Mouse (Mus musculus) liver, embryonic 15.5 days (tissue): ENCODE data around the gene Nat8. TPM values are rescaled to one million over a fixed set of nuclear protein-coding genes. Genes with fewer than 3 reads are reported as not detected.
"Not testable (repeated sequence)": the region's sequence is repeated elsewhere in the genome, so short reads cannot be mapped to it uniquely, and the experiment has no call there.

ENCODE experiments used
- ATAC-seq: fragments of 200-750 bp; cut with Nextera tagmentation; 2 replicates; pipeline ENCODE4 v1.8.0; 2017; ENCODE audit warnings: moderate number of reproducible peaks, mild to moderate bottlenecking, moderate library complexity; ENCODE audit not compliant: insufficient read depth
- H3K27ac ChIP-seq: fragments of 300-500 bp; sonication (generic); replicated peaks from 2 replicates; pipeline ENCODE4 v1.5.1; 2015; ENCODE audit warnings: mild to moderate bottlenecking, inconsistent platforms
- H3K27me3 ChIP-seq: fragments of 300-500 bp; sonication (generic); 2 replicates; pipeline ENCODE4 v1.6.1; 2015; ENCODE audit warnings: mild to moderate bottlenecking, inconsistent platforms
- H3K36me3 ChIP-seq: fragments of 300-500 bp; sonication (generic); replicated peaks from 2 replicates; pipeline ENCODE4 v1.6.1; 2015; ENCODE audit warnings: moderate library complexity, mild to moderate bottlenecking, inconsistent platforms
- H3K4me1 ChIP-seq: fragments of 300-500 bp; sonication (generic); replicated peaks from 2 replicates; pipeline ENCODE4 v1.6.1; 2015; ENCODE audit warnings: inconsistent platforms
- H3K4me2 ChIP-seq: fragments of 300-500 bp; sonication (generic); 2 replicates; pipeline ENCODE4 v1.6.1; 2015; ENCODE audit warnings: moderate library complexity, mild to moderate bottlenecking, inconsistent platforms
- H3K4me3 ChIP-seq: fragments of 300-500 bp; sonication (generic); replicated peaks from 2 replicates; pipeline ENCODE4 v1.5.1; 2015; ENCODE audit warnings: mild to moderate bottlenecking, inconsistent platforms
- H3K9ac ChIP-seq: fragments of 300-500 bp; sonication (generic); 2 replicates; pipeline ENCODE4 v1.6.1; 2015; ENCODE audit warnings: moderate library complexity, mild to moderate bottlenecking, inconsistent platforms
- H3K9me3 ChIP-seq: fragments of 300-500 bp; sonication (generic); replicated peaks from 2 replicates; pipeline ENCODE4 v1.6.1; 2016; ENCODE audit warnings: inconsistent platforms
- WGBS: fragments of 180-500 bp; shearing (Covaris S2); methylation state at CpG from one replicate; pipeline ENCODE4 v1.1.7; 2015; ENCODE audit warnings: mixed read lengths; ENCODE audit not compliant: insufficient replicate concordance; 5-methylcytosine and 5-hydroxymethylcytosine counted together
- microRNA-seq: library from miRNA; unstranded; fragments of <30 nt; microRNA quantifications from one replicate; pipeline ENCODE4, GENCODE M21; 2016
- polyA plus RNA-seq: library from polyadenylated mRNA; unstranded; fragments of >200 nt; fragmentation: Nextera tagmentation; extraction: Ambion mirVana; gene quantifications from 2 replicates; pipeline ENCODE4 v1.2.1, GENCODE M21; 2015

Gene Nat8
- polyA plus RNA-seq, 1 experiment from 2014 or later: 0.08 TPM

DNA sequence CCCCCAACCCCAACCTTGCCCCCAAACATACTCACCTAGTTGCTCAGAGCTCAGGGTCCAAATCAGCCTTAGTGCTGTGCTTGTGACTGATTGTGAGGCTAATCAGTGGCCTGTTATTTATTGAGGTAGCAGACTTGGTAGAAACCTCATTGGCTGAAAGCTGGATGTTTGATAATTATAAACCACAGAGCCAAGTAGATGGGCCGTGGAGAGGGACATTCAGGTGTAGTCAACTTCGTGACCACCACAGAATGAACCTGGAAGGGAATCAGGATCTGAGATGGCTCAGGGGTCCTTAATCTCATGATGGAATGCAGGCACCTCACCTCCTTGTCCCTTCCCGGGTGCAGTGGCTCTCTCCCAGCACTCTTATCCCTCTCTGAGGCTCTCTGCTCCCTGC is 22.1 kb downstream of the Nat8 start:
- ATAC-seq: not testable (repeated sequence)

GRCm38 (mm10) chr6:85803180-85803579 is 28.7 kb downstream of the Nat8 start:
- not testable (repeated sequence) for H3K27ac ChIP-seq, H3K9me3 ChIP-seq, H3K4me1 ChIP-seq, H3K4me2 ChIP-seq, ATAC-seq, H3K4me3 ChIP-seq, H3K9ac ChIP-seq, H3K36me3 ChIP-seq, H3K27me3 ChIP-seq
- whole genome bisulfite sequencing: 46% methylated on average over 5 of the region's 5 CpGs

More for the DNA sequence above, 22.1 kb downstream of the Nat8 start:
- not testable (repeated sequence) for H3K4me1 ChIP-seq, H3K4me3 ChIP-seq, H3K27me3 ChIP-seq, H3K9me3 ChIP-seq, H3K27ac ChIP-seq, H3K4me2 ChIP-seq, H3K9ac ChIP-seq, H3K36me3 ChIP-seq
- WGBS: 39% methylated on average over 2 of the region's 3 CpGs

Small RNA genes within 50 kb of the gene (microRNA-seq; reads per million reads assigned to microRNA genes)
- not detected for gene Mir6375

Other genes starting within 250 kb of the Nat8 start
- gene Alms1, start 244.6 kb downstream of the Nat8 start, polyA plus RNA-seq: 1.5 and 1.9 TPM in 2 replicates
- not detected in 2 replicates for gene Nat8f7, start 118.9 kb downstream of the Nat8 start, polyA plus RNA-seq
- gene Nat8f3, start 66.3 kb downstream of the Nat8 start, polyA plus RNA-seq: not detected in 2 replicates
- not detected in 2 replicates for gene Nat8f6, start 11.1 kb downstream of the Nat8 start, polyA plus RNA-seq
- gene Nat8f5, start 11.1 kb downstream of the Nat8 start, polyA plus RNA-seq: not detected in 2 replicates
- gene Nat8f2, start 37.1 kb upstream of the Nat8 start, polyA plus RNA-seq: not detected in 2 replicates
- gene Nat8f4, start 72.8 kb upstream of the Nat8 start, polyA plus RNA-seq: 1.3 and 1.7 TPM in 2 replicates
- gene Tprkb, start 79.8 kb upstream of the Nat8 start, polyA plus RNA-seq: 14.1 and 17.4 TPM in 2 replicates
- gene Nat8f1, start 83.6 kb upstream of the Nat8 start, polyA plus RNA-seq: 11.8 and 15.2 TPM in 2 replicates
- gene Dusp11, start 129.6 kb upstream of the Nat8 start, polyA plus RNA-seq: 20.0 and 22.8 TPM in 2 replicates
- not detected in 2 replicates for gene Figla, start 184.1 kb upstream of the Nat8 start, polyA plus RNA-seq
- gene Add2, start 196.6 kb upstream of the Nat8 start, polyA plus RNA-seq: 89.4 and 102 TPM in 2 replicates